Mouse (Mus musculus): ENCODE measurements around the gene Gm47283. TPM values are rescaled to one million over a fixed set of nuclear protein-coding genes. Genes with fewer than 3 reads are reported as not detected.
"Not testable (repeated sequence)": the region's sequence is repeated elsewhere in the genome, so short reads cannot be mapped to it uniquely, and the experiment has no call there.

The Gm47283 gene
- total and polyA plus RNA-seq, 3 experiments: not detected

GRCm38 (mm10) chrY:90741006-90741405 lies 43.5 kb upstream of the Gm47283 start:
- not testable (repeated sequence) for H3K27me3 ChIP-seq (ENCODE audit: control insufficient read depth in 1 of 2, insufficient read depth in 2 of 2, low read length in 2 of 2); H3K4me1 ChIP-seq (ENCODE audit: control insufficient read depth in 1 of 2, insufficient read depth in 2 of 2, low read length in 2 of 2); H3K27ac ChIP-seq (ENCODE audit: control insufficient read depth, low read depth, low read length); H3K9ac ChIP-seq (ENCODE audit: control insufficient read depth, low read depth, low read length, poor library complexity, severe bottlenecking); H3K79me2 ChIP-seq (ENCODE audit: control insufficient read depth, insufficient read depth, low read length, poor library complexity); H3K4me3 ChIP-seq (ENCODE audit: control insufficient read depth in 1 of 2, insufficient read depth in 1 of 2, low read depth in 2 of 2, low read length in 2 of 2); H3K9me3 ChIP-seq (replicated peaks; ENCODE audit: insufficient read depth, low read length); H3K36me3 ChIP-seq (ENCODE audit: control insufficient read depth in 1 of 2, insufficient read depth in 2 of 2, low read length in 2 of 2)
- DNase-seq (ENCODE audit: low read depth, low spot score): peak; percentile 89

DNA sequence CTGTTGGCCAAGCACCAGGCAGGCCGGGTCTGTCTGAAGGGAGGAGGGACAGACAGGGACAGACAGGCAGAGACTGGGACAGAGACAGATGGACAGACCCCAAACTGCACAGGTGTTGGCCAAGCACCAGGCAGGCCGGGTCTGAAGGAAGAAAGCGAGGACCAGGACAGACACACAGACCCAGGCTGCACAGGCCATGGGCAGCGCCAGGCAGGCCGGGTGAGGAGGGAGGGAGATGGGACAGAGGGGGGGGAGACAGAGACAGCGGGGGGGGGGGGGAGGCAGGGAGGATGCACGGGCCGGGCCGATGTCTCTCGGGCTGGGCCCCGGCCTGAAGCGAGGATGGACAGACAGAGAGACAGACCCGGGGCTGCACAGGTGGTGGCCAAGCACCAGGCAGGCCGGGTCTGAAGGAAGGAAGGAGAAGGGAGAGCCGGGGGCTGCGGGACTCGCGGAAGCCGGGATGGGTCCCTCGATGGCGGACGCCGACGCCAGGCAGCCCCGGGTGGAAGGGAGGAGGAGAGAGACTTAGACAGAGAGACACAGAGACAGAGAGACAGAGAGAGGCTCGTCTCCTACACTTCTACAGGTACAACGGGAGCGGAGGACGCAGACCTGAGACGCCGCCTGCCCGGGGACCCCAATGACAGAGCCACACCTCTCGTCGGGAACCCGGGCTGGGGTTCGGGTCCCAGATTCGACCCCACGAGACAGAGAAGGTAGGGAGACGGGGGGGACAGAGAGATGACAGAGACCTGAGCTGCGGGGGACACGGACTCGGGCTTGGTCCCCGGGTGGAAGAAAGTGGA lies 42.9 kb upstream of the Gm47283 start:
- H3K36me3 ChIP-seq (ENCODE audit: control insufficient read depth in 1 of 2, insufficient read depth in 2 of 2, low read length in 2 of 2); H3K9me3 ChIP-seq (replicated peaks; ENCODE audit: insufficient read depth, low read length); H3K9ac ChIP-seq (ENCODE audit: control insufficient read depth, low read depth, low read length, poor library complexity, severe bottlenecking); H3K27me3 ChIP-seq (ENCODE audit: control insufficient read depth in 1 of 2, insufficient read depth in 2 of 2, low read length in 2 of 2); H3K4me3 ChIP-seq (ENCODE audit: control insufficient read depth in 1 of 2, insufficient read depth in 1 of 2, low read depth in 2 of 2, low read length in 2 of 2); H3K79me2 ChIP-seq (ENCODE audit: control insufficient read depth, insufficient read depth, low read length, poor library complexity); H3K4me1 ChIP-seq (ENCODE audit: control insufficient read depth in 1 of 2, insufficient read depth in 2 of 2, low read length in 2 of 2); H3K27ac ChIP-seq (ENCODE audit: control insufficient read depth, low read depth, low read length): not testable (repeated sequence)
- peak; percentile 89 for DNase-seq (ENCODE audit: low read depth, low spot score)

DNA sequence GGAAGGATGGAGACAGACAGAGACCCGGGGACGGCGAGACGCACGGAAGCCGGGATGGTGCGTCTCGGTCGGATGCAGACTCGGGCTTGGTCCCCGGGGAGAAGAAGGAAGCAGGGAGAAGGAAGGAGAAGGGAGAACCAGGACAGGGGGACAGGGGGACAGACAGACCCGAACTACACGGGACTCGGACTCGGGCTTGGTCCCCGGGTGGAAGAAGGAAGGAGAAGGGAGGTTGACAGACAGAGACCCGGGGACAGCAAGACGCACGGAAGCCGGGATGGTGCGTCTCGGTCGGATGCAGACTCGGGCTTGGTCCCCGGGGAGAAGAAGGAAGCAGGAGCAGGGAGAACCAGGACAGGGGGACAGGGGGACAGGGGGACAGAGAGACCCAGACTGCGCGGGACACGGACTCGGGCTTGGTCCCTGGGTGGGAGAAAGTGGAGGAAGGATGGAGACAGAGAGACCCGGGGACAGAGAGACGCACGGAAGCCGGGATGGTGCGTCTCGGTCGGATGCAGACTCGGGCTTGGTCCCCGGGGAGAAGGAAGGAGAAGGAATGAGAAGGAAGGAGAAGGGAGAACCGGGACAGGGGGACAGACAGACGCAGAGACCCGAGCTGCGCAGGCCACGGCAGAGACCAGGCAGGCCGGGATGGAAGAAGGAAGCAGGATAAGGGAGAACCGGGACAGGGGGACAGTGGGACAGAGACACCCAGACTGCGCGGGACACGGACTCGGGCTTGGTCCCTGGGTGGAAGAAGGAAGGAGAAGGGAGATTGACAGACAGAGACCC lies 42.1 kb upstream of the Gm47283 start:
- not testable (repeated sequence) for H3K27me3 ChIP-seq (ENCODE audit: control insufficient read depth in 1 of 2, insufficient read depth in 2 of 2, low read length in 2 of 2); H3K79me2 ChIP-seq (ENCODE audit: control insufficient read depth, insufficient read depth, low read length, poor library complexity); H3K9me3 ChIP-seq (replicated peaks; ENCODE audit: insufficient read depth, low read length); H3K9ac ChIP-seq (ENCODE audit: control insufficient read depth, low read depth, low read length, poor library complexity, severe bottlenecking); H3K27ac ChIP-seq (ENCODE audit: control insufficient read depth, low read depth, low read length); H3K36me3 ChIP-seq (ENCODE audit: control insufficient read depth in 1 of 2, insufficient read depth in 2 of 2, low read length in 2 of 2); H3K4me1 ChIP-seq (ENCODE audit: control insufficient read depth in 1 of 2, insufficient read depth in 2 of 2, low read length in 2 of 2); H3K4me3 ChIP-seq (ENCODE audit: control insufficient read depth in 1 of 2, insufficient read depth in 1 of 2, low read depth in 2 of 2, low read length in 2 of 2)
- peak; percentile 1 for DNase-seq (ENCODE audit: low read depth, low spot score)

DNA sequence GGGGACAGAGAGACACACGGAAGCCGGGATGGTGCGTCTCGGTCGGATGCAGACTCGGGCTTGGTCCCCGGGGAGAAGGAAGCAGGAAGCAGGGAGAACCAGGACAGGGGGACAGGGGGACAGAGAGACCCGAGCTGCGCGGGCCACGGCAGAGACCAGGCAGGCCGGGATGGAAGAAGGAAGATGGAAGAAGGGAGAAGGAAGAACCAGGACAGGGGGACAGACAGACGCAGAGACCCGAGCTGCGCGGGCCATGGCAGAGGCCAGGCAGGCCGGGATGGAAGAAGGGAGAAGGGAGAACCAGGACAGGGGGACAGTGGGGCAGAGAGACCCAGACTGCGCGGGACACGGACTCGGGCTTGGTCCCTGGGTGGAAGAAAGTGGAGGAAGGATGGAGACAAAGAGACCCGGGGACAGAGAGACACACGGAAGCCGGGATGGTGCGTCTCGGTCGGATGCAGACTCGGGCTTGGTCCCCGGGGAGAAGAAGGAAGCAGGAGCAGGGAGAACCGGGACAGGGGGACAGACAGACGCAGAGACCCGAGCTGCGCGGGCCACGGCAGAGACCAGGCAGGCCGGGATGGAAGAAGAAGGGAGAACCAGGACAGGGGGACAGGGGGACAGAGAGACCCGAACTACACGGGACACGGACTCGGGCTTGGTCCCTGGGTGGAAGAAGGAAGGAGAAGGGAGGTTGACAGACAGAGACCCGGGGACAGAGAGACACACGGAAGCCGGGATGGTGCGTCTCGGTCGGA lies 41.3 kb upstream of the Gm47283 start:
- H3K9me3 ChIP-seq (replicated peaks; ENCODE audit: insufficient read depth, low read length); H3K9ac ChIP-seq (ENCODE audit: control insufficient read depth, low read depth, low read length, poor library complexity, severe bottlenecking); H3K27ac ChIP-seq (ENCODE audit: control insufficient read depth, low read depth, low read length); H3K27me3 ChIP-seq (ENCODE audit: control insufficient read depth in 1 of 2, insufficient read depth in 2 of 2, low read length in 2 of 2); H3K4me1 ChIP-seq (ENCODE audit: control insufficient read depth in 1 of 2, insufficient read depth in 2 of 2, low read length in 2 of 2); H3K4me3 ChIP-seq (ENCODE audit: control insufficient read depth in 1 of 2, insufficient read depth in 1 of 2, low read depth in 2 of 2, low read length in 2 of 2); H3K79me2 ChIP-seq (ENCODE audit: control insufficient read depth, insufficient read depth, low read length, poor library complexity); H3K36me3 ChIP-seq (ENCODE audit: control insufficient read depth in 1 of 2, insufficient read depth in 2 of 2, low read length in 2 of 2): not testable (repeated sequence)
- peak; percentile 21 for DNase-seq (ENCODE audit: low read depth, low spot score)

Measured in MEL (cell line).